Mouse (Mus musculus): Measurements from ENCODE around the gene Slc16a6.

The Slc16a6 gene

DNA sequence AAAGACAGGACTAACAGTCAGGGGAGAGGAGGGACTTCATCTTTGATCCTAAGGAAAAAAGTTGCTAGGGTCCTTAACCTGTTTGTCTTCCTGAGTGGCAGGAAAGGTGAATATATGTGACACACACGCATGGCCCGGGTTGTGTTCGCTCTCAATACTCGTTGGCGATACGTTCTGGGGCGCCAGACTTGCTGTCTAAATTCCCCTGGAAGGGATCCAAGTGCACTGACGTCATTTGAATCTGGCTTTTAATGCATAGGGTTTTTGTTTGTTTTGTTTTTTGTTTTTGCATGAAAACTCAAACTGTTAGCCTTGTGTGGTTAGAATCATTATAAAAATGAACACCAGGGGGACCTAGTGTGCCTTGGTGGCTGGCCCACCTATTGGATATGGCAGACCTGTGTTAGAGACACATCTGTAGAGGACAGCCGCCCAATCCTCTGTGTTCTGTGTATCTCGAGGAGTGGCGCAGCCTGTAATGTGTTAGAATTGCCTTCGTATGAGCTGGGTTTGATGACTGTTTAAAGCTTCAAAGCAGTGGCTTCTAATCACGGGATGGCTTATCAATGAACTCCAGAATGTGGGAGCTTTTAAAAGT lies 27.9 kb downstream of the Slc16a6 start:
- peak; percentile 15 to 43 for DNase-seq (ENCODE audit: low spot score in 2 of 2)

DNA sequence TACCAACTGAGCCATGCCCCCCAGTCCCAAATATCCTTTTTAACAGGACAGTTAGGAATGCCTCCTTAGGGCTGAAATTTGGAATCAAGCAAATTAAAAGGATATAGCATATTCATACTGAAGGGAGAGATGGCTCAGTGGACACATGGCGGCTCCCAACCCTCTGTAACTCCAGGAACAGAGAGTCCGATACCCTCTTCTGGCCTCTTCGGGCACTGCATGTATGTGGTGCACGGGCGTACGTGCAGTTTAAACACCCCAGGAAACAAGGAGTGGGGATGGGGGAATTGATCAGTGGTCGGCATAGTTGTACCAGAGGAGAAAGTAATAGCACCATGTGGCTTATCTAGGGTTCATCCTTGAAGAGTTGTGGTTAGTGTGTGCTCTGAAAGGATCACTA lies 28.8 kb downstream of the Slc16a6 start:
- DNase-seq (ENCODE audit: low spot score in 2 of 2), result no peak

GRCm38 (mm10) chr11:109443468-109444263 lies 29.7 kb downstream of the Slc16a6 start:
- no peak for DNase-seq (ENCODE audit: low spot score in 2 of 2)

- DNase-seq (ENCODE audit: low spot score in 2 of 2), result no peak
These were observed 31.1 kb downstream of the Slc16a6 start for GRCm38 (mm10) chr11:109442166-109442730.

DNA sequence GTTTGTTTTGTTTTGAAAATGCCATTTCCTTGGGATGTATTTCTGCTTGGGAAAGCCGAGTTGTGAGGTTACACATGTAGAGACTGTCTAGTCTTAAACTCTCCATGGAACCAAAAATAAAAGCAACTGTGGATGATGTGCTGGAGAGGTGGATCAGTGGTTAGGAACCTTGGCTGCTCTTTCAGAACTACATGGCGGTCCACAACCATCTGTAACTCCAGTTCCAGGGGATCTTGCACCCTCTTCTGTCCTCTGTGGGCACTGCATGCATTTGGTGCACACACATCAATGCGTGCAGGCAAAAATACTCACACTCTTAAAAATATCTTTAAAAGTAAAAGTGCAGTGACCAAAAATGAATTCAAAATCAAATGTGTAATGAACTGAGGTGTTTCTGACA lies 32.3 kb downstream of the Slc16a6 start:
- DNase-seq (ENCODE audit: low spot score in 2 of 2), result no peak

GRCm38 (mm10) chr11:109440641-109441040 lies 32.8 kb downstream of the Slc16a6 start:
- no peak for DNase-seq (ENCODE audit: low spot score in 2 of 2)

DNA sequence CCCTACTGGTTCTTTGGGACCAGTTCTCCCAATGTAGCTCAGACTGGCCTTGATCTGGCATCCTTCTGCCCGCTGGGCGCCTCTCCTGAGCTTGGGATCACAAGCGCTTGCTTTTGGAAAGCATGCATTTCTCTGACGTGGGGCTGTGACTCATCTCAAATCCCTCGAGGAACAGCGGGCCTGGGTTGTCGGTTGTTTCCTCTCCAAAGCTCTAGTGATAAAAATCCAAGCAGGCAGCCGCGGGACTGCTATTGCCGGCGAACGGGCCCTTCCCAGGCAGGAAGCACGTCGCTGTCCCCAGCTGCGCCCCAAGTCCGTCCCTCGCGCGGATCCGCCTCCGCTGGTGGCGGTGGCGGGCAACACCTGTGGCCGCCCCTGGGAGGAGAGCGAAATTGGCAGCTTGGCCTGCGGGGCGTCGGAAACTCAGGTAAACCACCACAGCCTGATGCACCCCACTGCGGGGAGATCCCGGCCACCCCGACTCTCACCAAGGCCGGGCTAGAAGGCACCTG lies 33.5 kb downstream of the Slc16a6 start:
- peak; percentile 54 to 67 for DNase-seq (ENCODE audit: low spot score in 2 of 2)

DNA sequence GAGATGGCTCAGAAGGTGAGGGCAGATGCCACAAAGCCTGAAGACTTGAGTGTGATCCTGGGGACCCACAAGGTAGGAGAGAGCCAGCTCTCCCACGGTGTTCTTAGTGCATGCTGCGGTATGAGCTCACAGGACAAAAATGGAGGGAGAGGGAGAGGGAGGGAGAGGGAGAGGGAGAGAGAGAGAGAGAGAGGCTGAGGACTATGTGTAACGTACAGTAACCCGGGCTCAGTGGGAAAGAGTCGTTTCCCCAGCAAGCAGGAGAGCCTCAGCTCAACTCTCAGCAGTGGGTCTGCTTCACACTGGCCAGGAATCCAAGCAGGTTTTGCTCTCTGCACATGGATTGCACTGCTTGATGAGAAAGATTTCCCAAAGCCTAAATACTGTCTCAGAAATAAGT lies 34.2 kb downstream of the Slc16a6 start:
- no peak for DNase-seq (ENCODE audit: low spot score in 2 of 2)

DNA sequence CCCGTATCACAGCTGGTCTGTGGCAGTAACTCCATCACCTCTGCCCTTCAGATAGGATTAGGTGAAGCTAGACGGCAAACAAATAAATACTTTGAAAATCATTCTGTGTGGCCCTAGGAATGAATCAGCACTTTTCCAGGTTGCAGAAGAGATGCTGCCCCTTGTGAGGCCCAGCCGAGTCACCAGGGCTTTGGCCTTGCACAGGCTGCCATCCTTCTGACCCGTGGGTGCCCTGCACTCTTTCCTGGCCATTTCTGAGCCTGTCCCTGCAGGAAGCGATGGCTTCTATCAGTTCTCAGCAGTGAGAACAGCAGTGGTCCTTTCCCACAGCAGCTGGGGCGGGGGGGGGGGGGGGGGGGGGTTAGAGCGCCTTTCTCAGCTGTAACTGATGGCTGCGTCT lies 36.5 kb downstream of the Slc16a6 start:
- no peak for DNase-seq (ENCODE audit: low spot score in 2 of 2)

GRCm38 (mm10) chr11:109434233-109434798 lies 39.1 kb downstream of the Slc16a6 start:
- no peak for DNase-seq (ENCODE audit: low spot score in 2 of 2)

GRCm38 (mm10) chr11:109427353-109427752 lies 46.0 kb downstream of the Slc16a6 start:
- DNase-seq (ENCODE audit: low spot score in 2 of 2), result no peak

GRCm38 (mm10) chr11:109426272-109426586 lies 47.2 kb downstream of the Slc16a6 start:
- no peak for DNase-seq (ENCODE audit: low spot score in 2 of 2)

DNA sequence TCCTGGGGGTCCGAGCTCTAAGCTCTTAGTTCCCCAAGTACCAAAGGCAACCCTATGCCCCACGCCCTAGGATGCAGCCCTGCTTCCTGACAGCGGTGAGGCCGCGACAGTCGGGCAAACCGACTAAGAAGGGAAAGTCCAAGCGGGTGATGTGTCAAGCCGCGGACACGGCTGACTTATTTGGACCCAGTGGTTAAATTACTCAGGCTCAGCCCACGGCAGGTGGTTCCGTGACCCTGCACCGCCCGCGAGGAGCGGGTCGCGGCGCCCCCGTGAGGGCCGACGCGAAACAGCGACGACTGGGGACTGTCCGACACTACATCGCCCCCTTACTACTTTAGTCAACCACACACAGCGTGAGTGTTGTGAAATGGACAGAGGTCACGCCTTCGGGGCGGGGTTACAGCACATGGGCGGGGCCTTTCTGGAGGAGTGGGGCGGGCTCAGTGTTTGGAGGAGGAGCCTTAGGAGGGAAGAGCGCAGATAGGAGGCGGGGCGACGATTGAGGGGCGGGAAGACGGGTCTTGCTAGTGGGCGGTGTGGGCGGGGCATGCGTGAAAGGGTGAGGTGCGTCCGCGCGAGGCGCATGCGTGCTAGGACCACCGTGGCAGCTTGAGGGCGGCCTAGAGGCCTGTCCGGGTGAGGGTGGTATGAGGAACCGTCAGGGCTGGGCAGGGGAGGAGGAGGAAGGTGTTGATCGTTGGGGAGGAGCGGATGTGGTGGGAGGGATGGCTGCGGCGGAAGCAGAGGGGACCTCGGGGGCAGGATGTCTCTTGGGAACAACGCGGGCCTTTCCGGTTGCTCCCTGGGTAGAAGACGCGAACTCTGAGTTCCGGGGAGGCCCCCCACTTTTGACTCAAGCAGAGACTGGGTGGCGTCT lies 47.8 kb downstream of the Slc16a6 start, which contains the start of gene Amz2:
Gene Amz2 (plus strand): TSS at position 555 of the 880 bp plus-strand sequence.
- DNase-seq (ENCODE audit: low spot score in 2 of 2), result peak; percentile 95 to 96

- DNase-seq (ENCODE audit: low spot score in 2 of 2), result no peak
These were observed 50.1 kb downstream of the Slc16a6 start for GRCm38 (mm10) chr11:109423294-109423693.

DNA sequence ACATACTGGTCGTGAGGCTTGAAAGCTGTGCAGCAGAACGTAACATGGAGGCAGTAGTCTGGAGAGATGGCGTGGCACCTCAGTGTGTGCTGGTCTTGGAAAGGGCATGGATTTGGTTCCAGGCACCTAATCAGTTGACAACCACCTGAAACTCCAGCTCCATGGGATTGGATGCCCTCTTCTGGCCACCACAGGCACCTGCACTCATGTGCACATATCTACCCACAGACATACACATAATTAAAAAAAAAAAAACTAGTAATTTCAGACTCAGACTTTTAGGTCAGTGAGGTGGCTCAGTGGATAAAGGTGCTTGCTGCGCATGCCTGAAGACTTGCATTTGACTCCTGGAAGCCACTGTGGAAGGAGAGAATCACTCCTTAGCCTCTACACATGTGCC lies 51.1 kb downstream of the Slc16a6 start:
- no peak for DNase-seq (ENCODE audit: low spot score in 2 of 2)

DNA sequence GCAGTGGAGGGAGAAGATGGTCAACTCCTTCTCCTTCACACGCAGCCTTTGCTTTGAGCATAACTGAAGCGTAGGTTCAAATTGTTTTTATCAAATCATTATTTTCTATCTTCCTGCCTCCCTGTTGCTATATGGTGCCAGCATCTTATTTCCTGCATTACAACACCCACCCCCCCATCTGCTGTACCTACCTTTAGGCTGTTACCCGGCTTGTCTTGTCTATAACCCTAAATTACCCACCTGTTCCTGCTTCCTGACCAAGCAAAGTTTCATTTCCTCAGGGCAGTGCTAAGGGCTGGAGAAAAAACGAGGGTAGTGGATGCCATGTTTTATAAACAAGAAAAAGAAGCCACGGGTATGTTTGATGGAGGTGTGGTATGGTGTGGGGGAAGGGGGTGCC lies 52.2 kb downstream of the Slc16a6 start:
- DNase-seq (ENCODE audit: low spot score in 2 of 2), result no peak

DNA sequence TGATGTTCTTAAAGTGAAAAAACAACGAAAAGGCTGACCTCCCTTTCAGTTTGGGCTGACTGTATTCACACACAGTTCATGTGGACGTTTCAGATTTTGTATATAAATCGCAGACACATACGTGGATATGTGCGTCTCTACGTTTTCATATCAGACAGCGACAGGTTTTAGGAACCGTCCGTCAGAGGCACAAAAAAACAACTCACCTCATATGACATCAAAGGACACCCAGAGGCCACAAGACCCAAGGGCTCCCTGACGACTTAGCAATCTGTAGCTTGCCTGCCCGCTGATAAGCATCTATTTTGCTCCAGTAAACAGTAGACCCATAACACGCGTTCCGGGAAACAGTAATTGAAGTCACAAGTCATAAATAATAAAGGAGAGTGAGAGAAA lies 52.8 kb downstream of the Slc16a6 start:
- DNase-seq (ENCODE audit: low spot score in 2 of 2), result no peak

DNA sequence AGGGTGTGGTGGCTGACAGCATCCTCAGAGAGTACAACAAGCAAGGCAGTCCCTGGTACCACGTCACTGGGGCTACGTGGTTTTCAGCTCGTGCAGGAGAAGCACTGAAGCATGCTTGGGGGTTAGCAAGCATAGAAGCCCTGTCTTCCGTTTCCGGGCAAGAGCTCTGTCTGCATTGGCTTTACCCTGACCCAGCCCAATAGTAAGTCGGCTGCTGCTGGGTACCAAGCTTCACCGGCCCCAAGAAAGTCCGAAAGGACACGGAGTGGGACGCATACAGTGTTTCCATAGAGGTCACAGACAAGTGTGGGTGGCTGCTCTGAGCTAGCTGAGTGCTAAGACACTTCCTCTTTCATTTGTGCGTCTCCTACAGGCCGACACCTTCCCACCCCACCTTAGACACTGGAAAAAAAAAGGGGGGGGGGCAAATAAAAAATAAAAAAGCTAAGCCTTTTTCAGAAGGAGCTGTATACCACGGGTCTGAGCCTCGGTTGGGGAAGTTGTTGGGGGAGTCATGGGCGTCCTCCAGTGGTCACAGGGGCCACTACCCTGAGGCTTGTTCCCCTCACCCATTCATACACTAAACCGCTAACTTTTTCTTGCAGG lies 53.3 kb downstream of the Slc16a6 start:
- no peak for DNase-seq (ENCODE audit: low spot score in 2 of 2)

DNA sequence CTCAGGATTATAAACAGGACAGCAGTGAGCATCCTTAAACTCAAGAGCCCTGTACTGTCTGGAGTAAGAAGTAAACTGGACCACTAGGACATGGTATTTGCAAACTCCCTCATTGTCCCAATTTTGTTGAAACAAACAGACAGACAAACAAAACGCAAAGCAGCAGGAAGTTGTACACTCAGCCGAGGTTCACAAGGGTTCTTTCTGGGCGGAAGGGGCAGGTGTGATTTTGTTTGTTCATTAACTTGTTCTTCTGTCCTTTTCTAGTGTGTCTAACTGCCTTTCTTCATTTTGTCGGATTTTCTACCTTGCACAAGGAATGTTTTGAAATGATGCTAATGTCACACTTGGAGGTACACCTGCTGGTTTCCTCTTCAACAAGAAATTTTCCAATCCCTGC lies 53.9 kb downstream of the Slc16a6 start:
- DNase-seq (ENCODE audit: low spot score in 2 of 2), result no peak

GRCm38 (mm10) chr11:109417472-109418040 lies 55.8 kb downstream of the Slc16a6 start:
- no peak for DNase-seq (ENCODE audit: low spot score in 2 of 2)
